Mouse (Mus musculus): ENCODE data around the gene Tmtc3. TPM values are rescaled to one million over a fixed set of nuclear protein-coding genes. Genes with fewer than 3 reads are reported as not detected.
"Not testable (repeated sequence)": the region's sequence is repeated elsewhere in the genome, so short reads cannot be mapped to it uniquely, and the experiment has no call there.

Tmtc3 gene
- polyA plus RNA-seq, 1 experiment from 2014 or later: 26.0 TPM

DNA sequence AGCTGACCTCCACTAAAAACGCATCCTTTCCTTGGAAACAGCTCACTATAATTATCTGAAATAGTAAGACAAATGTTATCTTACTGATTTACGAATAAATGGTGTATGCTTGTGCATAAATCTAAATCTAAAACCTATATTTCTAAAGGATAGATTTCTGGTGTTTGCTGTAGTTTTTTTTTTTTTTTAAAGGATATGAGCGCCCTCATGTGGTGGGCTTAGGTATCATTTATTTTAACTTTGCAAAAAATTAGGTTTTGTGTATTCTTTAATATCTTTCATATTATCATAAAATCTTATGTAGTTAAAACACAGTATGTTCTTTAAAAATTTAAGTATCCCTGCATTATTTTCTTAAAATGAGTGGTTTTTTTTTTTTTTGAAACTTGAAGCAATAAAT, 12.1 kb downstream of the Tmtc3 start:
- no peaks in the 10 kb centered on the region for H3K27me3 ChIP-seq
- POLR2A ChIA-PET: interaction anchor here (0.7 kb wide), 1 partner anchor 150 kb away, joined by 3 read pairs; no protein-coding TSS in a partner anchor
- ATAC-seq (no peak), DNase-seq (ENCODE audit: low read depth, low spot score) (no peak)
- peak; percentile 32 for TF ChIP-seq CTCF (IDR thresholded peaks at IDR 0.05)
- in situ Hi-C loops (cut with MboI; ENCODE audit: low pct_unique_long_range_greater_than_20kb): loop anchor here (5.0 to 25.0 kb wide), 3 partner anchors 460 to 1313 kb away; partner anchors contain the start of gene Kitl
- CTCF ChIA-PET: interaction anchor here (0.7 to 2.4 kb wide), 7 partner anchors 9 to 832 kb away, joined by 3 to 11 read pairs (median 5); partner anchors contain the start of genes Cep290 and Tmtc3

DNA sequence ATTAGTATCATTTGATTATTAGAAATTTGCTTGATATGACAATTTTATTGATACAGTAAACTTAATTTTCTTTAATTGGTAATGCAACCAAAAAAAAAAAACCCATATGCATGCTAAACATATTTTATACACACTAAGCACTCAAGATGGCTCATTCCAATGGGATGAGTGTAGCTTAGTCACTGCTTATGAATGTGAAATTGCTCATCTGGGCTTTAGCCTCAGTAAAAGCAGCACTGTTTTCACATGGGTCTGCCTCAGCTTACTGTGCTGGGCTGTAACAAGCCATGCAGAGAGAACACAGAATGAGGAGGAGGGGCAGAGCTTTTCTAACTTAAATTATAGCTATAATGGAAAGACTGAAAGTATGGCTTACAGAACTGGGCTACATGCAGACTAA, 26.6 kb downstream of the Tmtc3 start:
- no peak for TF ChIP-seq CTCF (IDR thresholded peaks at IDR 0.05)
- in situ Hi-C loops (cut with MboI; ENCODE audit: low pct_unique_long_range_greater_than_20kb): no loop called here
- ATAC-seq (peak; percentile 90), DNase-seq (ENCODE audit: low read depth, low spot score) (peak; percentile 27)
- no peaks in the 10 kb centered on the region for H3K27me3 ChIP-seq
- ChIA-PET POLR2A (no interaction called here), CTCF (no interaction called here)

DNA sequence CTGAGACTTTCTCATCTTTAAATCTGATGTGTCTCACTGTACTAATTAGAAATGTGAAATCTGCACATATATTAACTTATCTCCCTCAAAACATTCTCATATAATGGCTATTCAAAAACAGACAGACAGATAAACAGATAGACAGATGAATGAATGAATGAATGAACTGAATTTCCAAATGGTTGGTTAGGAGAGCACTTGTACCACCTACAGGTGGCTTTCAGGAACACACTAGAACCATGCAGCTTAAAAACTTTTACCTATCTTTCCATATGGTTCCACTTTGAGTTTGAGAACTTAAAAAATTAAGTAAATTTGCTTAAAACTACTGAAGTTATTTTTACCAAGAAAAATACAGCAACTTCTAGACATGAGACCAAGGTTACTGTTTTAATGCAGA, 37.8 kb downstream of the Tmtc3 start:
- in situ Hi-C loops (cut with MboI; ENCODE audit: low pct_unique_long_range_greater_than_20kb): no loop called here
- peak; percentile 12 for TF ChIP-seq CTCF (IDR thresholded peaks at IDR 0.05)
- ATAC-seq: no peak
- no peak for DNase-seq (ENCODE audit: low read depth, low spot score)
- H3K27me3 ChIP-seq: no peaks in the 10 kb centered on the region
- CTCF ChIA-PET: interaction anchor here (1.1 kb wide), 1 partner anchor 10 kb away, joined by 4 read pairs; no protein-coding TSS in a partner anchor
- POLR2A ChIA-PET: no interaction called here

DNA sequence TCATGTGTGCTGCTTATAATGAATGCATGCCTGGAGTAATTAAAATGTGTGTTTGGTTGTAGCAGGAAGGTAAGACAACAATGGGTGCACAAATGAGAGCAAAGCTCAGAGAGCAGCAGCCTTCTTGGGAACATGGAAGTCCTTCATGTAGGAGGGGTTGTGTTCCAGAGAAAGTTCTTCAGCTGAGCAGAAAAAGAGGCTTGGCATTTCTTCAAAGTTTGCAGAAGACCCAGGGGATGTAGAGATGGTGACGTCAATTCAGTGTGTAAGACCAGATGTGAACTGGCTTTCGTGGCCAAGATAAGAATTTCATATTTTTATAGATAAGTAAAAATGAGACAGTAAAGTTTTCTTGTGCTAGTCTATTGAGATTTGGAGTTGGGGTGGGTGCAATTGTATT, 59.6 kb downstream of the Tmtc3 start:
- peaks cover 11% of the 10 kb centered on the region for H3K27me3 ChIP-seq
- CTCF ChIA-PET: no interaction called here
- in situ Hi-C loops (cut with MboI; ENCODE audit: low pct_unique_long_range_greater_than_20kb): no loop called here
- DNase-seq (ENCODE audit: low read depth, low spot score) (no peak), ATAC-seq (no peak)
- TF ChIP-seq CTCF (IDR thresholded peaks at IDR 0.05): no peak
- POLR2A ChIA-PET: no interaction called here

DNA sequence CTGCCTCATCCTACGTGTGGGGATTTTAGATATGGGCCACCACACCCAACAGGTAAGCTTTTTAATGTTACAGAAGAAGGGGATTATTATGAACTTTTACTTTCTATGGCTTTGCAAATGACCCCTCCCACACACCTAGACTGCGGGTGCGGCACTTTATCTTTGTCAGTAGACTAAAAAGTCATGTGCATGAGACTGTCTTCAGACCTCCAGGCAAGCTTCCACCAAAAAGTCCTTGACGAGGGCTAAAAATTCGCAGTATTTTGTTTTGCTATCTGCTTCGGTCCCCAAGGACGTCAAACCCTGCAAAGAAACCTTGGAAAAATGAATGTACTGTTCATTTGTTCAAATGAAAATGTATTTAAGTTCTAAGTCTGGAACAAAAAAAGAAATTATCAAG, 71.6 kb downstream of the Tmtc3 start:
- POLR2A ChIA-PET: no interaction called here
- ATAC-seq: no peak
- TF ChIP-seq CTCF (IDR thresholded peaks at IDR 0.05): no peak
- H3K27me3 ChIP-seq: peaks cover 8% of the 10 kb centered on the region
- CTCF ChIA-PET: interaction anchor here (2.2 kb wide), 1 partner anchor 10 kb away, joined by 5 read pairs; no protein-coding TSS in a partner anchor
- in situ Hi-C loops (cut with MboI; ENCODE audit: low pct_unique_long_range_greater_than_20kb): loop anchor here (25.0 kb wide), 1 partner anchor 103 kb away; no protein-coding TSS in a partner anchor
- no peak for DNase-seq (ENCODE audit: low read depth, low spot score)

DNA sequence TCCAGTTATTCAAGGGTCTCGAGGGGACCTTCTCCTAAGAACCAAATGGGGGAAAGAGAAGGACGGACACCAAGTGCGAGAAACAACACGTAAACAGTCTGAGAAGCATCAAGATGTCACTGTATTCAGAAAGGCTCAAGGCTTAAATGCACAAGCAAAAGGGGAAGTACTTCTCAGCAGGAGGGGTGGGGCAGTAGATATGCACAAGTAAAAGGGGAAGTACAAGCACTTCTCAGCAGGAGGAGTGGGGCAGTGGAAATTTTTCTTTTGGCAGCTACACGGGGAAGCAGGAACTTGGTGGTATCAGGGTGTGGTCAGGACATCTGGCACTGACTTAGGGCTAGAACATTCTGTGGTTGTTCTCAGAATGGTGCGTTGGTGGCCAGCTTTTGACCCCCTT, 84.8 kb downstream of the Tmtc3 start:
- H3K27me3 ChIP-seq; ATAC-seq; CTCF ChIA-PET; DNase-seq (ENCODE audit: low read depth, low spot score): not testable (repeated sequence)
- in situ Hi-C loops (cut with MboI; ENCODE audit: low pct_unique_long_range_greater_than_20kb): loop anchor here (25.0 kb wide), 1 partner anchor 90 kb away; no protein-coding TSS in a partner anchor
- POLR2A ChIA-PET: interaction anchor here (0.7 kb wide), 1 partner anchor 827 kb away, joined by 6 read pairs; no protein-coding TSS in a partner anchor

Other genes starting within 250 kb of the Tmtc3 start
- not detected for gene Gm4301, start 151.7 kb downstream of the Tmtc3 start, polyA plus RNA-seq (2021)
- gene Gm4302, start 146.5 kb downstream of the Tmtc3 start, polyA plus RNA-seq (2021): 0.12 TPM
- not detected for gene Gm4303, start 141.4 kb downstream of the Tmtc3 start, polyA plus RNA-seq (2021)
- not detected for gene Gm4305, start 136.3 kb downstream of the Tmtc3 start, polyA plus RNA-seq (2021)
- gene Gm4307, start 126.0 kb downstream of the Tmtc3 start, polyA plus RNA-seq (2021): not detected
- gene Gm4312, start 104.8 kb downstream of the Tmtc3 start, polyA plus RNA-seq (2021): not detected
- 12.4 TPM for gene Cep290, start 208 bp upstream of the Tmtc3 start, polyA plus RNA-seq (2021)
- 19.7 TPM for gene 4930430F08Rik, start 103.1 kb upstream of the Tmtc3 start, polyA plus RNA-seq (2021)
- not detected for gene 1700017N19Rik, start 103.1 kb upstream of the Tmtc3 start, polyA plus RNA-seq (2021)